Mouse (Mus musculus): Measurements from ENCODE around the gene Ccdc66.
A peak's percentile ranks its signal among the peaks of the same experiment; 100 is the strongest.

Ccdc66 gene

GRCm38 (mm10) chr14:27507894-27508643 is at the start of gene Ccdc66:
Gene Ccdc66, minus strand, starts transcription at chr14:27508460.
- DNase-seq (ENCODE audit: low spot score): peak; percentile 97

- DNase-seq (ENCODE audit: low spot score): no peak
Measured at GRCm38 (mm10) chr14:27543838-27544426, 35.7 kb upstream of the Ccdc66 start.

GRCm38 (mm10) chr14:27536441-27536840 is 28.2 kb upstream of the Ccdc66 start:
- no peak for DNase-seq (ENCODE audit: low spot score)

DNA sequence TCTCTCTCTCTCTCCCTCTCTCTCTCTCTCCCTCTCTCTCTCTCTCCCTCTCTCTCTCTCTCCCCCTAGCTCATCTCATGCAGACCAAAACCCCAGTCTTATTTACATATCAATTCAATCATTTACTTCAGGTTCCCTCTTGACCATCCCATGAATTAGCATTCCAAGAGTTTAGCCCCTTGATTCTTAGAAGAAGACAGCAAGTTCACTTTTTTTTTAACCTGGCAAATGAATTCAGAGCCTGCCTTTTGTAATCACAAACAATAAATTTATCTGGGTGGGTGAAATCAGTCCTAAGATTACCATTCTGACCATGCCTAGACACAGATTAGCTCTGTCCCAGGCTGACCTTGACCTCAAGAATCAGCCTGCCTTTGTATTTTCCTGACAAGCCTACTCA is 16.3 kb upstream of the Ccdc66 start:
- no peak for DNase-seq (ENCODE audit: low spot score)

- no peak for DNase-seq (ENCODE audit: low spot score)
Measured at GRCm38 (mm10) chr14:27508644-27509301, 513 bp upstream of the Ccdc66 start.

DNA sequence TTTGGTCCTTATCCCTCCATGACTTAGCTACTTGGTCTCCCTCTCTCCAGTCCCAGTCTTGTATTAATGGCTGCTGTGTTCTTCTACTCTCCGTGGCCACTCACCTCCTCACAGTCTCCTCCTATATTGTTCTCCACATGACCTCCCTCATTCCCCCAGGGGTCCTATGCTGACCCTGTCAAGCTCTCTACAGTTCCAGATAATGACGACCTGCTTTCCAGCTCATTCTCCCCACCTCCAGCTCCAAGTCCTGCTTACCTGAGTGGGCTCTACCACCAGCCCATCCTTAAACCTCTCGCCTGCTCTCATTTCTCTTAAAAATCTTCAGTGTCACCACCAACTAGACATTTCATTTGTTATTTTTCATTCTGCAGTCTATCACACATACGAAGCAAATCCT is 7.2 kb downstream of the Ccdc66 start:
- DNase-seq (ENCODE audit: low spot score): no peak

DNA sequence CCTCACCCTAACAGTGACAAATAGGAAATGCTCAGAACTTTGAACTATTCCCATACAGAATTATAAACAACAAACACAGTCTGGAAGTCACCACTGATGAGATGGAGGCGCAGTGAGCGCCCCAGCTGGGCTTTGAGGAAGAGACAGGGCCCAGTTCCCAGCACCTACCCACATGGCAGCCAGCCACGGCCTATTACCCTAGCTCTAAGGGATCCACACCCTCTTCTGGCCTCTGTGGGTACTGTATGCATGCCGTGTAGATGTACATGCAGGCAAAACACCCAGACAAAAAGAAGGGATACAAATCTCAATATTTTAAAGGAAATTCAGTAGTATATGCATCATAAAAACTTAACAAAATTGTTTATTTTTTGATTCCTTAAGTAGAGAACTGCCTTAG is 14.7 kb downstream of the Ccdc66 start:
- DNase-seq (ENCODE audit: low spot score): no peak

DNA sequence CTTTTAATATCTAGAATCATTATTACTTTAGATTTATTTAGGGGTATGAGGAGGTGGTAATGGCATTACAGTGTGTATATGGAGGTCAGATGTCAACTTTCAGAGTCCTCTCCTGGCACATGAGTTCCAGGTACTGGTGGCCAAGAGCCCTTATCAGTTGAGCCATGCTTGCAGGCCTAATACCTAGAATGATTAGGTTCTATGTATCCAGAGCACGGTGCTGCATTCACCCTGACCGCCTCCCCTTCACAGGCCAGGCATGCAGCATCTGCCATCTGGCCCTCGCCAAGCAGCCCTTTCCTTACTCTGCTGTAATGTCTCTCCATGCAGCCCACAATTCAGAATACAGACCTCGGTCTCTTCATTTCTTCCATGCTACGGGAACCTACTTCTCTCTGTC is 16.9 kb downstream of the Ccdc66 start:
- DNase-seq (ENCODE audit: low spot score): no peak

DNA sequence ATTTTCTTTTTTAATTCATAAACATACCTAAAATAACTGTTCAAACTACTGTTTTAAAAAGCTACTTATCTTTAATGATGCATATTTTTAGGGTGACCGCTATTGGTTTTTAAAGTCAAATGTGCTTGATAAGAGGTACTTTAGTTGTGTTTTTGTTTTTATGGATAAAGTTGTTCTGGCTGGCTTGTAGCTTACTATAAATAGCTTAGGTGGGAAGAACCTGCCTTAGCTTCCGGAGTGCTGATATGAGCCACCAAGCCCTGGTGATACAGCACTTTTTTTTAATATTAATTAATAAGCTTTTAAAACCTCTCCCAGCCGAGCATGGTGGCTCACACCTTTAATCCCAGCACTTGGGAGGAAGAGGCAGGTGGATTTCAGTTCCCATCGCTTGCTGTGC is 61.3 kb downstream of the Ccdc66 start:
- no peak for DNase-seq (ENCODE audit: low spot score)

- no peak for DNase-seq (ENCODE audit: low spot score)
Measured at GRCm38 (mm10) chr14:27444851-27445281, 63.4 kb downstream of the Ccdc66 start.

GRCm38 (mm10) chr14:27440921-27441320 is 67.3 kb downstream of the Ccdc66 start:
- DNase-seq (ENCODE audit: low spot score): peak; percentile 46

GRCm38 (mm10) chr14:27436826-27437225 is 71.4 kb downstream of the Ccdc66 start:
- DNase-seq (ENCODE audit: low spot score): no peak

DNA sequence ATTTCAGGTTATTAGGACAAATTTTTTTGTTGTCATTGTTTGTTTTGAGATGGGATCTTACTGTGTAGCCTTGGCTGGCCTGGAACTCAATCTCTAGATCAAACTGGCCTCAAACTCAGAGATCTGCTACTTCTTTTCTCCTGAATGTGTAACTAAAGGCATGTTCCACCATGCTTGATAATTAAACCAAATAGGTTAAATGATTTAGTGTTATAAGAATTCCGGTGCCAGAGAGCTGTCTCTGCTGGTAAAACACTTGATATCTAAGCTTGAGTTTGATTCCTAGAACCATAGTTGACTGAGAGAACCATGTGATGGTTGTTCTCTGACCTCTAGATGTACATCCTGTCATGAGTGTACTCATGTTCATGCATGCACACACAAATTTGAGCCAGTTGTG is 72.1 kb downstream of the Ccdc66 start:
- no peak for DNase-seq (ENCODE audit: low spot score)

- no peak for DNase-seq (ENCODE audit: low spot score)
Measured at GRCm38 (mm10) chr14:27432064-27432463, 76.2 kb downstream of the Ccdc66 start.

Data from embryo, embryonic 10.5 days (tissue).